Mouse (Mus musculus) ES-E14 (cell line): ENCODE data around the gene Mcl1.

Experiments used
- CHD2 ChIP-seq: IDR thresholded peaks from 2 replicates; pipeline ENCODE4 v1.6.1; 2014; ENCODE audit warnings: mild to moderate bottlenecking, low read depth, low read length, inconsistent platforms
- HCFC1 ChIP-seq: IDR thresholded peaks from 2 replicates; pipeline ENCODE4 v1.6.1; 2012; ENCODE audit warnings: low read length, inconsistent platforms, borderline replicate concordance; ENCODE audit not compliant: insufficient read depth
- MAFK ChIP-seq: IDR thresholded peaks from 2 replicates; pipeline ENCODE4 v1.6.1; 2014; ENCODE audit warnings: mild to moderate bottlenecking, low read depth, low read length, inconsistent platforms; ENCODE audit not compliant: insufficient read depth
- ZC3H11A ChIP-seq: IDR thresholded peaks from 2 replicates; pipeline ENCODE4 v1.6.1; 2012; ENCODE audit warnings: low read depth, mild to moderate bottlenecking, inconsistent platforms, low read length, borderline replicate concordance
- ZNF384 ChIP-seq: IDR thresholded peaks from 2 replicates; pipeline ENCODE4 v1.6.1; 2012; ENCODE audit warnings: low read depth, low read length, inconsistent platforms

GRCm38 (mm10) chr3:95636072-95636471 lies 22.5 kb upstream of the Mcl1 start:
- TF ChIP-seq HCFC1 (no peak), ZC3H11A (no peak), CHD2 (no peak), ZNF384 (no peak), MAFK (no peak)
